Mouse (Mus musculus) forebrain, embryonic 11.5 days (tissue): Measurements from ENCODE around the gene Stox2. TPM values are rescaled to one million over a fixed set of nuclear protein-coding genes. Genes with fewer than 3 reads are reported as not detected.

Source experiments
- ATAC-seq: fragments of 200-750 bp; cut with Nextera tagmentation; replicated peaks from 2 replicates; pipeline ENCODE4 v1.8.0; 2017; ENCODE audit warnings: moderate TSS enrichment; ENCODE audit not compliant: low FRiP score
- DNase-seq: peaks from one replicate; pipeline ENCODE4 v3.0.0-alpha.2; 2017; ENCODE audit warnings: low spot score
- H3K27ac ChIP-seq: fragments of 300-500 bp; sonication (generic); 2 replicates; pipeline ENCODE4 v1.5.1; 2014; ENCODE audit warnings: low read depth, low read length
- H3K27me3 ChIP-seq: fragments of 300-500 bp; sonication (generic); 2 replicates; pipeline ENCODE4 v1.6.1; 2014; ENCODE audit warnings: mild to moderate bottlenecking, low read length, mixed read lengths; ENCODE audit not compliant: control insufficient read depth, insufficient read depth
- H3K36me3 ChIP-seq: fragments of 300-500 bp; sonication (generic); 2 replicates; pipeline ENCODE4 v1.6.1; 2014; ENCODE audit warnings: mild to moderate bottlenecking, low read length, moderate library complexity, mixed read lengths; ENCODE audit not compliant: control insufficient read depth, insufficient read depth
- H3K4me1 ChIP-seq: fragments of 300-500 bp; sonication (generic); replicated peaks from 2 replicates; pipeline ENCODE4 v1.6.1; 2014; ENCODE audit warnings: low read length, mixed read lengths; ENCODE audit not compliant: control insufficient read depth, insufficient read depth
- H3K4me2 ChIP-seq: fragments of 300-500 bp; sonication (generic); 2 replicates; pipeline ENCODE4 v1.6.1; 2014; ENCODE audit warnings: low read depth, mild to moderate bottlenecking, low read length, moderate library complexity, mixed read lengths; ENCODE audit not compliant: severe bottlenecking
- H3K4me3 ChIP-seq: fragments of 300-500 bp; sonication (generic); 2 replicates; pipeline ENCODE4 v1.5.1; 2014; ENCODE audit warnings: low read depth, low read length
- H3K9ac ChIP-seq: fragments of 300-500 bp; sonication (generic); 2 replicates; pipeline ENCODE4 v1.6.1; 2014; ENCODE audit warnings: low read length
- H3K9me3 ChIP-seq: fragments of 300-500 bp; sonication (generic); 2 replicates; pipeline ENCODE4 v1.6.1; 2016; ENCODE audit warnings: low read length, mixed read lengths; ENCODE audit not compliant: control insufficient read depth
- WGBS: fragments of 180-500 bp; shearing (Covaris S2); extraction: QIAGEN DNeasy Blood & Tissue Kit; methylation state at CpG from one replicate; pipeline ENCODE4 v1.1.7; 2014; 5-methylcytosine and 5-hydroxymethylcytosine counted together
- polyA plus RNA-seq: library from polyadenylated mRNA; unstranded; fragments of >200 nt; fragmentation: Nextera tagmentation; extraction: Ambion mirVana; gene quantifications from 2 replicates; pipeline ENCODE4 v1.2.1, GENCODE M21; 2014

Gene Stox2
- polyA plus RNA-seq, 1 experiment from 2014 or later = 34.6 TPM

DNA sequence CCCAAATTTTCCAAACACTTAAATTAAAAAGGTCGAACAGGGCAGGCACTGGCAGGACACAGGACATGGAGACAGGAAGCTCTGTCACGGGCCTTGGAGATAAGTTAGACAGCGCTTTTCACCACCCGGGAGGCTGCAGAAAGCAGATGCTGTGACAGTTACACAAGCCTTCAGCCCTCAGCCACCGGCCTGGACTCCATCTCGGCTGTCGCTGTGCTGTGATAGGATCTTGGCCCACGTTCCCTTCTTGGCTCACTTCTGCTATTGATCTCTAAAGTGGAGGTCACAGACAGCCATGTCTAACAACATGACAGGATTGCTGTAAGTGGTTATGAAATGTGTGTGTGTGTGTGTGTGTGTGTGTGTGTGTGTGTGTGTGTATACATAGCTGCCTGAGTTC is 82.9 kb downstream of the Stox2 start:
- no peak overlapping the region for H3K4me2 ChIP-seq
- H3K4me1 ChIP-seq = 0 out of 2 replicates have a peak, but pooled peaks cover 2% of the 10 kb centered on the region
- H3K9ac ChIP-seq = no peak overlapping the region
- no peak overlapping the region for H3K4me3 ChIP-seq
- WGBS = 72% methylated on average over 6 of the region's 8 CpGs
- no peak overlapping the region for H3K27ac ChIP-seq
- no peak for ATAC-seq
- H3K36me3 ChIP-seq = no peaks in the 10 kb centered on the region
- no peaks in the 10 kb centered on the region for H3K27me3 ChIP-seq
- DNase-seq = no peak
- no peaks in the 10 kb centered on the region for H3K9me3 ChIP-seq

DNA sequence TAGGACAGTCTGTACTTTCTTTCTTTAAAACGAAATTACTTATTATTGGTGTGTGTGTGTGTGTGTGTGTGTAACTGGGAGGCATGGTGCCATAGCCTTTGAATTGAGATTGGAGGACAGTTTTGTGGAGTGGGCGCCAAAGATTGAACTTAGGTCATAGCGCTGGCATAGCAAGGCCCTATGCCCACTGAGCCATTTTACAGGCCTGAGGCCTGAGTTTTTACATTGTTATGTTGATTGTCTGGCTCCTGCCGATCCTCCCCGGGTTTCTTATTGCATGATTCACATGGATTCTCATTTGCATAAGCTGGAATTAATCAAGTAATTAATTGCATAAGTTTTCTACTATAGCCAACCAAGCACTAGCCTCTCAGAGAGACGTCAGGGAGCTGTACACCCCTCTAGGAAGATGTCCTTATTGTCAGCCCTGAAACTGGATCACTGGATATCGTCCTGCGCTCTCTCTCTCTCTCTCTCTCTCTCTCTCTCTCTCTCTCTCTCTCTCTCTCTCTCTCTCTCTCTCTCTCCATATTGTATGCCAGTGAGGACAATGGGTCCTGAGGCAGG is 90.7 kb downstream of the Stox2 start:
- no peak for ATAC-seq
- no peak overlapping the region for H3K27ac ChIP-seq
- H3K9me3 ChIP-seq = no peaks in the 10 kb centered on the region
- H3K27me3 ChIP-seq = no peaks in the 10 kb centered on the region
- no peak overlapping the region for H3K4me2 ChIP-seq
- H3K4me3 ChIP-seq = no peak overlapping the region
- DNase-seq = no peak
- H3K36me3 ChIP-seq = no peaks in the 10 kb centered on the region
- no peak overlapping the region for H3K9ac ChIP-seq
- WGBS = 61% methylated on average over 8 of the region's 8 CpGs
- 0 out of 2 replicates have a peak, but pooled peaks cover 2% of the 10 kb centered on the region for H3K4me1 ChIP-seq

DNA sequence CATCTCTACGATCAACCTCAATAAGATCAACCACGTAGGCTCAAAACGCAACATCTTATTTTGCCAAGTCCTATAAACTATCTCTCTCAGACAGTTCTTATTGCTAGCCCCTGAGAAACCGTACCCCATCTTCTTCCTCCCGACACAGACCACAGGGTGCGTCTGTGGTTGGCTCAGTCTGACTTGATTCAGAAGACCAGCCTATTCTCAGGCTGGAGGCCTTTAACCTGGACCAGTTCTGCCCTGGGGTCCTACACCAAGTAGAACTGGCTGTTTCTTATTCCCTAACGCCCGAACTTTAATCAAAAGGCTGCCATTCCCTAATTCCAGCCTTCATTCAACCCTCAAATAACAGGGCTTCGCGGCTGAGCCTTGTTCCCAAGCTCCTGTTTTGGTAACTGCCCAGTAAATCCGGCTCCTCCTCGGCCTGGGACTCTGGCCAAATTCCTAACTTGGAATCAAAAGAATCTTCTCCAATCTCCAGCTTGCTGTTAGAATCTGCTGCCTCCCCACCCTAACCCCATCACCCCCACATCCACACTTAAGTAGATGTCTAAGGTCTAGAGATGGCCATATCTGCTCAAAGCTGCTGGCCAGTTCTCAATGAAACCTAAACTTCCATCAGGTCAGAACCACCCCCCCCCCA is 91.5 kb downstream of the Stox2 start:
- H3K27me3 ChIP-seq = no peaks in the 10 kb centered on the region
- 66% methylated on average over 12 of the region's 12 CpGs for WGBS
- H3K27ac ChIP-seq = no peak overlapping the region
- no peak overlapping the region for H3K4me3 ChIP-seq
- no peak for DNase-seq
- 0 out of 2 replicates have a peak, but pooled peaks cover 2% of the 10 kb centered on the region for H3K4me1 ChIP-seq
- H3K4me2 ChIP-seq = no peak overlapping the region
- no peak for ATAC-seq
- no peaks in the 10 kb centered on the region for H3K36me3 ChIP-seq
- no peaks in the 10 kb centered on the region for H3K9me3 ChIP-seq
- no peak overlapping the region for H3K9ac ChIP-seq

DNA sequence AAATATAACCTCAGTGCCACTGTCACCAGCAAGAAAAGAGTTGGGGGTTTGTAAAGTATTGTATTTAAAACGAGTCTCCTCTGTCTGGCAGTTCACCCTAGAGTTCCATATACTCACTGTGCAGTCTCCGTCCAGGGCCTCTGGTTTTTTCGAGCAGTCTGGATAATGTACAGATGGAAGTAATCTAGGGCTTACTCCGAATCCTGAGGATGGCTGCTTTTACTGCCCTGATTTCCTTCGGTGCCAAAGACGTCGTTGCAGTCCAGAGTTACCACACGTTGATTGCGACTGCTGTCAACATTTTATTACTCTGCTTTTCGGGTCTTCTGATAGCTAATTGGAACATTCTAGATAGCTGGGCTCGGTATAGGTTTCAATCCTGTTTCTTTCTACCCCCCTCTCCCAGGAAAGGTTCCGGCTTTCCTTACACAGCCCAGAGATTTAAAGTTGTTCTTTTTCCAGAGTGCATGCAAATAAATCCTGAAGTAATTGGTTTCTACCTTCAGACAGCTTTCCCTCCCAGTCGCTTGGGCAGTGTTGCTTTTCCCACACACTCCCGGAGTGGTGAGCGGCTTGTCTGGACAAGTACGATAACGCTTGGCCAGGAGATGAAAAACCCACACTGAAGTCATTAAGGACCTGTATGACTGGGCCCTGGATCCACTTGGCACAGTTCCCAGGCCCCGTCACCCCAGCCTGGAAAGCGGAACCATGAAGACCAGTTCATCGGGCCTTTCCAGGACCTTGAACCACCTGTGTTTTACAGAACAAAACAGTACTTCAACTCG is 94.1 kb downstream of the Stox2 start:
- H3K4me2 ChIP-seq = no peak overlapping the region
- no peaks in the 10 kb centered on the region for H3K9me3 ChIP-seq
- 0 out of 2 replicates have a peak, but pooled peaks cover 6% of the 10 kb centered on the region for H3K4me1 ChIP-seq
- H3K36me3 ChIP-seq = no peaks in the 10 kb centered on the region
- no peaks in the 10 kb centered on the region for H3K27me3 ChIP-seq
- no peak for ATAC-seq
- WGBS = 76% methylated on average over 21 of the region's 21 CpGs
- H3K9ac ChIP-seq = no peak overlapping the region
- no peak overlapping the region for H3K4me3 ChIP-seq
- DNase-seq = no peak
- H3K27ac ChIP-seq = no peak overlapping the region

DNA sequence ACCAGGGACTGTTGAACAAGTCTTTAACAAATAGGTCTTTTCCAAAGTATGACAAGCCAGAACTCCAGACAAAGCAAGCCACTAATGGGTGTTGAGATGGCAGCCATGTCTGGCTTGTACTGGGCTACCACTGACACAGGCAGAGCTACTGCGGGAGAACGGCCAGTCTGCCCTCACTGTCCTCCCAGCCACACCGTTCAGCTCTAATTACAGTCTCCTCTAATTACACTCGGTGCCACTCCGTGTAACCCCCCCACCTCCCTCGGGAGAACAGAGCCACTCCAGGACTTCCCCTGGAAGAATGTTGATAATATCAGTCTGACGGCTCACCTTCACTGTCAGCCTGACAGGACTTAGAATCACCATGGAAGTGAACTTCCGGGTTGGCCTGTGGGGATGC is 97.1 kb downstream of the Stox2 start:
- Histone ChIP-seq H3K9me3 (no peaks in the 10 kb centered on the region), H3K4me2 (no peak overlapping the region), H3K9ac (no peak overlapping the region), H3K27ac (no peak overlapping the region), H3K27me3 (no peaks in the 10 kb centered on the region), H3K4me3 (no peak overlapping the region), H3K4me1 (peaks cover 13% of the 10 kb centered on the region; the same call in 1 of the 2 replicates), H3K36me3 (no peaks in the 10 kb centered on the region)
- no peak for DNase-seq
- WGBS = 48% methylated on average over 8 of the region's 8 CpGs
- ATAC-seq = no peak

DNA sequence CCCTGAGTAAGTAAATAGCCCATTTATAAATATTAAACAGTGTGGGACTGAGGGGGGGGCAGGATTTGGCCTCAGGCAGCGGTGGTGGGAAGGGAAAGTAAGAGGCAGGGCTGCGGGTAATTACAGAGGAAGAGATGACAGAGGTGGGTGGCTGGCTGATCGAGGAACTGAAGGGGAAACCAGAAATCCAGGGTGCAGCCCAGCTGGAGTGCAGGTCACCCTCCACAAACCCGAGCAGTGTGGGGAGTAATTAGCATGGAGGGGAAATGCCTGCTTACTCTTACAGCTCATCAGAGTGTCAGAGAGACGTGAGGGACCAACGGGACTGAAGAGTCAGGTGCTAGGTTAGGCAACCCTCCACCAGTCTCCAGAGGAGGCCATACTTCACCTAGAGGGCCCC is 98.4 kb downstream of the Stox2 start:
- no peak for ATAC-seq
- Histone ChIP-seq H3K4me3 (no peak overlapping the region), H3K9me3 (no peaks in the 10 kb centered on the region), H3K4me1 (peaks cover 13% of the 10 kb centered on the region; the same call in 1 of the 2 replicates), H3K9ac (no peak overlapping the region), H3K4me2 (no peak overlapping the region), H3K27ac (no peak overlapping the region), H3K27me3 (no peaks in the 10 kb centered on the region), H3K36me3 (no peaks in the 10 kb centered on the region)
- 40% methylated on average over 6 of the region's 6 CpGs for WGBS
- DNase-seq = no peak

DNA sequence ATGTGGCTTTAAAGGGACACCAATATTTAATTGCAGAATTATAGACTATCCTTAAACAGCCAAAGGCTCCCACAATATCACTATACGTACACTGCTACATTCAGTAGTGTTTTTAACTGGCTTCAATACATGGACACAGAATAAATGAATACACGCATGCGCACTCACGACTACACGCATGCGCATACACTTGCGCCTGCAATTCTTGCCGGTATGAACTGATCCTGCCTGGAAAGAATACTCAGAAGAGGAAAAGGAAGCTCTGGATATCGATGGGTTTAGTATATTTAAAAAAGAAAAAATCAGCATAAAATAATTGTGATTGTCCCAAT is 100.4 kb downstream of the Stox2 start:
- Histone ChIP-seq H3K9ac (peak overlapping the region; percentile 27; the same call in 1 of the 2 replicates), H3K9me3 (no peaks in the 10 kb centered on the region), H3K27ac (peak overlapping the region; percentile 71; the same call in 1 of the 2 replicates), H3K27me3 (no peaks in the 10 kb centered on the region), H3K4me3 (peak overlapping the region; percentile 14; the same call in 1 of the 2 replicates), H3K4me2 (peak overlapping the region; percentile 28), H3K4me1 (peaks cover 13% of the 10 kb centered on the region; the same call in 1 of the 2 replicates), H3K36me3 (no peaks in the 10 kb centered on the region)
- DNase-seq (peak; percentile 85), ATAC-seq (peak; percentile 86)
- 28% methylated on average over 9 of the region's 9 CpGs for WGBS

DNA sequence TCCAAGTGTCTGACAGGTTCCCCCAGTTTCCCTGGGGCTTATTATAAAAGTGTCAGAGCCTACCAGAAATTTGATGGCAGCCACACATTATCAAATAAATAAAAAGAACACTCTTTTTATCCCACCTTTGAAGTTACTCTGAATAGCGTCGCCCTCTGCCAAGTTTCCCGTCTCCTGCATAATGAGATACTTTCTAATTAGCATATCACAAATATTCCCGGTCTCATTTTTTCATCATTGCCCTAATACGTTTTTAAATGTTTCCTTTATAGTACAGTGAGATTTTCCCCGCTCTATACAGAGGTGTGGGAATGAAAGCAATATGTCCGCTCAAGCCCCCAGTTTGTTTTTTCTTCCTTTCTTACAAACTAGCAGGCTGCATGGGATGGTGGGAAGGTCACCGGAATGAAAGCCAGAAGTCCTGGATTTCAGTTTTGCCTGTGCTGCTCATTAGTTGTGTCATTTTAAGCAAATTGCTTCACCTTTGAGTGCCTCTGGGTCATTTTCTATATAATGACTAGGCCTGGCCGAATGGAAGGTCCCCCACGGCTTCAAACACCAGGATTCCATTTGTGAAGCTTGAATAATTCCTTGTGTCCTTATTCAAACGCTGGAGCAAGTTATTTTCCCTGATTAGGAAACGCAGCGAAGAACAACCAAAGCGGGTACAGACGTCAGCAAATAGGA is 100.9 kb downstream of the Stox2 start:
- WGBS = 6% methylated on average over 15 of the region's 15 CpGs

More for the DNA sequence above, 100.9 kb downstream of the Stox2 start:
- H3K4me3 ChIP-seq = peak overlapping the region; percentile 14; the same call in 1 of the 2 replicates
- peak; percentile 72 for DNase-seq
- no peaks in the 10 kb centered on the region for H3K36me3 ChIP-seq
- no peaks in the 10 kb centered on the region for H3K27me3 ChIP-seq
- peak overlapping the region; percentile 27; the same call in 1 of the 2 replicates for H3K9ac ChIP-seq
- peak; percentile 82 for ATAC-seq
- H3K27ac ChIP-seq = peak overlapping the region; percentile 71; the same call in 1 of the 2 replicates
- no peaks in the 10 kb centered on the region for H3K9me3 ChIP-seq
- H3K4me1 ChIP-seq = peaks cover 13% of the 10 kb centered on the region; the same call in 1 of the 2 replicates
- H3K4me2 ChIP-seq = peak overlapping the region; percentile 28
